8 mouse cellular contexts compared by ENCODE assay signal in the genomic region with DNA sequence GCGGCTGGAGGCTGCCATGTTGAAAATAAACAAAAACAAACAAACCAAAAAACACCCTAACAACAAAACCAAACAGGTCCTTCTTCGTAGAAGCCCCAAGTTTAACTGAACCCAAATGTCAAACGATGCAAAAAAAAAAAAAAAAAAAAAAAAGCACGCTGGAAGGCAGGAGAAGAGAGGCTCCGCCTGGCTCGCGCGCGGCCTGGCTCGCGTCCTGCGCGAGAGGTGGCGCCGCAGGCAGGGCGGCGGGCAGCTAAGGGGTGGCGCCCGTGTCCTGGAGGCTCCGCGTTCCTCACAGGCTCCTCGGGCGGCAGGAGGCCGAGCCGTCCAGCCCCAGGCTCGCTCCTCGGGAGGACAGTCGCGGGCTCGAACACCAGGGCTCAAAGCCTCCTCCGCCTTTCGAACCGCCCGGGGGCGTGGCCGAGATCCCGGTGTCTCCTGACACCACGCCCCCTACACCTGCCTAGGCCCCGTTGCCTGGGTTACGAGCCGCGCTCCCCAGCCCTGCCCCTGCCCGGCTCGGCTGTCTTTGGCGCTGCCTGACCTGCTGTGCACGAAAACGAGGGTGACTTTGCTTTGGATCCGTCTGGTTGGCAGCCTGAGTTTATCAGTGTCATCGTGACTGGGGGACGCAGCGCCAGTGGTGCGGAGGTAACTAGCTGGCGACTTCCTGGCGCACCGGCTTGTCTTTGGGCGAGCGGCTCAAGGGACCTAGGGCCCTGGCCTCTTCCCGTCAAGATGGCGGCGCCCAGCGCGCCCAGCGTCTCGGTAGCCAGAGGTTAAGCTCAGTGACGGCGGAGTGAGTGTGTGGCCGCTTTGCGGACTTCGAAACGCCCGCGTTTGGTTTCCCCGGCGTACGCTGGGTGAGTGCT. TPM values are rescaled to one million over a fixed set of nuclear protein-coding genes. Genes with fewer than 3 reads are reported as not detected.
DNase-seq lines count a peak whose midpoint lies in the region; ATAC-seq and TF ChIP-seq lines count a peak whose summit lies in the region.

Fars2 (plus strand) TSS at position 270 of the 872 bp plus-strand sequence.
Lyrm4 (minus strand) TSS at position 384 of the 872 bp plus-strand sequence.

- no peaks in the 10 kb centered on the region for H3K27me3 ChIP-seq in heart, embryonic 12.5 days (replicated peaks)
- no peaks in the 10 kb centered on the region for H3K27me3 ChIP-seq in kidney, postnatal 0 days (ENCODE audit: insufficient read depth, low read length)
- H3K27me3 ChIP-seq in liver, embryonic 11.5 days (replicated peaks; ENCODE audit: control insufficient read depth, insufficient read depth, low read length) = no peaks in the 10 kb centered on the region
- no peaks in the 10 kb centered on the region for H3K27me3 ChIP-seq in stomach, embryonic 14.5 days (ENCODE audit: control insufficient read depth, insufficient read depth, low read length)

- H3K4me1 ChIP-seq in heart, embryonic 12.5 days (replicated peaks) = 0 out of 2 replicates have a peak, but pooled peaks cover 6% of the 10 kb centered on the region
- H3K4me1 ChIP-seq in kidney, postnatal 0 days (replicated peaks; ENCODE audit: insufficient read depth, low read length) = no peaks in the 10 kb centered on the region; the same call in 1 of the 2 replicates
- peaks cover 5% of the 10 kb centered on the region for H3K4me1 ChIP-seq in liver, embryonic 11.5 days (replicated peaks; ENCODE audit: control insufficient read depth, insufficient read depth, low read length)
- H3K4me1 ChIP-seq in stomach, embryonic 14.5 days (ENCODE audit: control insufficient read depth, insufficient read depth, low read length) = no peaks in the 10 kb centered on the region

- ATAC-seq in erythroid progenitor cell, adult 5-6 weeks (replicated peaks; ENCODE audit: low FRiP score, poor library complexity, severe bottlenecking) = peak; percentile 93
- ATAC-seq in heart, embryonic 12.5 days (ENCODE audit: insufficient number of reproducible peaks, low FRiP score) = peak; percentile 98
- peak; percentile 98 for ATAC-seq in kidney, postnatal 0 days (replicated peaks; ENCODE audit: low FRiP score, low read depth)
- peak; percentile 97 for ATAC-seq in liver, embryonic 11.5 days (replicated peaks; ENCODE audit: low FRiP score)
- peak; percentile 99 for ATAC-seq in stomach, embryonic 14.5 days (ENCODE audit: insufficient number of reproducible peaks, insufficient read depth, low FRiP score, low read depth)

- H3K36me3 ChIP-seq in heart, embryonic 12.5 days = no peaks in the 10 kb centered on the region
- no peaks in the 10 kb centered on the region for H3K36me3 ChIP-seq in kidney, postnatal 0 days (ENCODE audit: insufficient read depth, low read length)
- no peaks in the 10 kb centered on the region for H3K36me3 ChIP-seq in liver, embryonic 11.5 days (ENCODE audit: control insufficient read depth, insufficient read depth, low read length)
- no peaks in the 10 kb centered on the region for H3K36me3 ChIP-seq in stomach, embryonic 14.5 days (ENCODE audit: control insufficient read depth, insufficient read depth, low read length)

- peak; percentile 96 for DNase-seq in CD4-positive helper T cell, adult 2 months (ENCODE audit: low read depth, low spot score)
- DNase-seq in brain, embryonic 18.5 days (ENCODE audit: low read depth, low spot score) = peak; percentile 86
- peak; percentile 98 for DNase-seq in kidney, postnatal 0 days (ENCODE audit: low spot score)
- peak; percentile 99 for DNase-seq in liver, embryonic 11.5 days (ENCODE audit: low spot score)
- peak; percentile 96 for DNase-seq in naive thymus-derived CD4-positive, alpha-beta T cell, adult 2 months (ENCODE audit: low read depth)

- H3K9me3 ChIP-seq in heart, embryonic 12.5 days (replicated peaks) = no peaks in the 10 kb centered on the region
- no peaks in the 10 kb centered on the region for H3K9me3 ChIP-seq in kidney, postnatal 0 days (replicated peaks; ENCODE audit: low read length)
- H3K9me3 ChIP-seq in liver, embryonic 11.5 days (ENCODE audit: control insufficient read depth, low read length) = no peaks in the 10 kb centered on the region
- no peaks in the 10 kb centered on the region for H3K9me3 ChIP-seq in stomach, embryonic 14.5 days (ENCODE audit: control insufficient read depth, low read depth, low read length)

- peak within 1 kb of the TSS; percentile 91 for H3K4me2 ChIP-seq in heart, embryonic 12.5 days
- peak within 1 kb of the TSS; percentile 82 for H3K4me2 ChIP-seq in kidney, postnatal 0 days (ENCODE audit: low read length)
- peak within 1 kb of the TSS; percentile 88 for H3K4me2 ChIP-seq in liver, embryonic 11.5 days
- H3K4me2 ChIP-seq in stomach, embryonic 14.5 days (replicated peaks; ENCODE audit: low read depth, low read length) = peak within 1 kb of the TSS; percentile 61

- H3K4me3 ChIP-seq in heart, embryonic 12.5 days = peak within 1 kb of the TSS; percentile 68
- peak within 1 kb of the TSS; percentile 82 for H3K4me3 ChIP-seq in kidney, postnatal 0 days (replicated peaks; ENCODE audit: low read depth, low read length)
- peak within 1 kb of the TSS; percentile 81 for H3K4me3 ChIP-seq in liver, embryonic 11.5 days (ENCODE audit: low read depth, low read length)
- H3K4me3 ChIP-seq in stomach, embryonic 14.5 days (ENCODE audit: low read depth, low read length) = peak within 1 kb of the TSS; percentile 56

- H3K27ac ChIP-seq in heart, embryonic 12.5 days (ENCODE audit: poor library complexity, severe bottlenecking) = peak within 1 kb of the TSS; percentile 95
- peak within 1 kb of the TSS; percentile 96 for H3K27ac ChIP-seq in kidney, postnatal 0 days
- peak within 1 kb of the TSS; percentile 87 for H3K27ac ChIP-seq in liver, embryonic 11.5 days (ENCODE audit: low read depth, low read length)
- H3K27ac ChIP-seq in stomach, embryonic 14.5 days (ENCODE audit: low read length) = peak within 1 kb of the TSS; percentile 88

- TF ChIP-seq CTCF in kidney, postnatal 0 days (IDR thresholded peaks at IDR 0.05; ENCODE audit: low read depth) = peak; percentile 27

- WGBS in heart, embryonic 12.5 days = under 1% methylated on average over 73 of the region's 75 CpGs
- WGBS in kidney, postnatal 0 days = under 1% methylated on average over 68 of the region's 75 CpGs
- WGBS in liver, embryonic 11.5 days = under 1% methylated on average over 73 of the region's 75 CpGs
- WGBS in stomach, embryonic 14.5 days = under 1% methylated on average over 71 of the region's 75 CpGs

- peak within 1 kb of the TSS; percentile 82 for H3K9ac ChIP-seq in heart, embryonic 12.5 days
- peak within 1 kb of the TSS; percentile 80 for H3K9ac ChIP-seq in kidney, postnatal 0 days (ENCODE audit: low read depth, low read length)
- H3K9ac ChIP-seq in liver, embryonic 11.5 days (ENCODE audit: low read depth, low read length) = peak within 1 kb of the TSS; percentile 80
- H3K9ac ChIP-seq in stomach, embryonic 14.5 days (replicated peaks; ENCODE audit: low read depth, low read length) = peak within 1 kb of the TSS; percentile 45

RNA-seq across cellular contexts. Expression of gene Fars2, which starts in this region (rescaled TPM):
- 21.3 and 23.5 TPM in 2 replicates for total RNA-seq in erythroid progenitor cell, adult 5-6 weeks (2015; ENCODE audit: low replicate concordance)
- total RNA-seq in erythroid progenitor cell, adult 5-6 weeks (2017; ENCODE audit: low replicate concordance) = 35.8 and 44.8 TPM in 2 replicates
- 46.3 and 48.3 TPM in 2 replicates for polyA plus RNA-seq in heart, embryonic 12.5 days (2016; fragmentation: Nextera tagmentation; extraction: Ambion mirVana)
- polyA plus RNA-seq in kidney, postnatal 0 days (2015; fragmentation: Nextera tagmentation; extraction: Ambion mirVana) = 47.0 and 54.7 TPM in 2 replicates
- 27.7 and 31.0 TPM in 2 replicates for polyA plus RNA-seq in liver, embryonic 11.5 days (2014; fragmentation: Nextera tagmentation; extraction: Ambion mirVana)
- 35.4 and 40.0 TPM in 2 replicates for polyA plus RNA-seq in stomach, embryonic 14.5 days (2014; fragmentation: Nextera tagmentation; extraction: Ambion mirVana)

RNA-seq across cellular contexts. Expression of gene Lyrm4, which starts in this region (rescaled TPM):
- 8.8 and 9.4 TPM in 2 replicates for total RNA-seq in erythroid progenitor cell, adult 5-6 weeks (2015; ENCODE audit: low replicate concordance)
- total RNA-seq in erythroid progenitor cell, adult 5-6 weeks (2017; ENCODE audit: low replicate concordance) = 2.4 and 9.2 TPM in 2 replicates
- 21.0 and 24.1 TPM in 2 replicates for polyA plus RNA-seq in heart, embryonic 12.5 days (2016; fragmentation: Nextera tagmentation; extraction: Ambion mirVana)
- polyA plus RNA-seq in kidney, postnatal 0 days (2015; fragmentation: Nextera tagmentation; extraction: Ambion mirVana) = 34.6 and 36.0 TPM in 2 replicates
- polyA plus RNA-seq in liver, embryonic 11.5 days (2014; fragmentation: Nextera tagmentation; extraction: Ambion mirVana) = 40.2 and 41.7 TPM in 2 replicates
- polyA plus RNA-seq in stomach, embryonic 14.5 days (2014; fragmentation: Nextera tagmentation; extraction: Ambion mirVana) = 28.1 and 30.1 TPM in 2 replicates

Comparison
In these comparisons a context has a peak if more than half of its experiments do, and no peak if none do; other contexts are left out.
1. Peak in every context shown above with its lines: DNase-seq, ATAC-seq, H3K4me3 ChIP-seq and H3K27ac ChIP-seq.